Mouse (Mus musculus) bone marrow, adult 2 months (tissue): ENCODE measurements at regions not wholly inside any gene's neighbourhood (a gene's known extent, or its start where the extent isn't known, plus 50 kb on each side); places are given as distances from the start of the nearest gene placed in this dataset.

ENCODE experiments used
- CTCF ChIP-seq: fragments of 200-500 bp; IDR thresholded peaks from 2 replicates; pipeline ENCODE4 v1.5.1; 2011; ENCODE audit warnings: low read length, control low read depth; ENCODE audit not compliant: control insufficient read depth, insufficient read depth
- POLR2A ChIP-seq: fragments of 200-500 bp; IDR thresholded peaks from 2 replicates; pipeline ENCODE4 v1.6.1; 2011; ENCODE audit warnings: low read depth, mild to moderate bottlenecking, control low read depth, low read length, borderline replicate concordance; ENCODE audit not compliant: control insufficient read depth

DNA sequence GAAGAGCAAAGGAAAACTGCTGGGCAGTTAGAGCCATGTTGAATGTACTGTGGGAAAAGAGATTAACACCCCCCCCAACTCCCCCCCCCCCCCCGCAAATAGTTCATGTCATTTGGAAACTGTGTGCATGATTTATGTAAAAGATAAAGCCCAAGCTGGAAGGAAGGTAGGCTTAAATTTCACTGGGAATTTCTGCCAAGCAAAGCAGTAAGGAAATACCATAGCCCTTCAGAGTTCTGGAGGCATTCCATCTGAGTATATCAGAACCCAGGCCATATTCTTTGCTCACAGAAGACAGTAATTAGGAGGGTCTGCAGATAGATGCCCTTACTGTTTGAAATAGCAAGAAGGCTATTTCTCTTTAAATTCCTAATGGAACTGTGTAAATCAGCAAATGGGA, 221.3 kb upstream of the Adamts5 start:
- TF ChIP-seq POLR2A (no peak), CTCF (no peak)
